Mouse (Mus musculus) central nervous system, embryonic 14 days (tissue): Measurements from ENCODE around the gene Gm9817. TPM values are rescaled to one million over a fixed set of nuclear protein-coding genes. Genes with fewer than 3 reads are reported as not detected.

ENCODE experiments used
- polyA plus RNA-seq: library from polyadenylated mRNA; depleted of rRNA; stranded (reverse); fragments of >200 nt; gene quantifications from 2 replicates; pipeline ENCODE4 v1.2.3, GENCODE M21; 2012; rRNA removed

Gene Gm9817
- polyA plus RNA-seq = 0.08 and 0.12 TPM in 2 replicates

GRCm38 (mm10) chr13:45078392-45078791, at the start of gene Gm9817:
Gene Gm9817 (plus strand): TSS chr13:45078692.

Other genes with a start within 250 kb of the Gm9817 start
- gene Dtnbp1, start 76.5 kb upstream of the Gm9817 start, polyA plus RNA-seq = 107 and 112 TPM in 2 replicates